Mouse (Mus musculus): ENCODE measurements around the gene Nkapd1.
A peak's percentile ranks its signal among the peaks of the same experiment; 100 is the strongest.
"Not testable (repeated sequence)": the region's sequence is repeated elsewhere in the genome, so short reads cannot be mapped to it uniquely, and the experiment has no call there.

Nkapd1 gene

GRCm38 (mm10) chr9:50616766-50617603 is at the start of gene Nkapd1, which contains the start of gene Pih1d2:
Gene Nkapd1 (minus strand): TSS chr9:50617464.
Gene Pih1d2 (plus strand): TSS chr9:50617321.
- peak; percentile 91 for DNase-seq (ENCODE audit: low spot score)

- DNase-seq (ENCODE audit: low spot score), result no peak
Observed at GRCm38 (mm10) chr9:50666442-50666841, 49.2 kb upstream of the Nkapd1 start.

- DNase-seq (ENCODE audit: low spot score), result no peak
Observed at GRCm38 (mm10) chr9:50664826-50665225, 47.6 kb upstream of the Nkapd1 start.

DNA sequence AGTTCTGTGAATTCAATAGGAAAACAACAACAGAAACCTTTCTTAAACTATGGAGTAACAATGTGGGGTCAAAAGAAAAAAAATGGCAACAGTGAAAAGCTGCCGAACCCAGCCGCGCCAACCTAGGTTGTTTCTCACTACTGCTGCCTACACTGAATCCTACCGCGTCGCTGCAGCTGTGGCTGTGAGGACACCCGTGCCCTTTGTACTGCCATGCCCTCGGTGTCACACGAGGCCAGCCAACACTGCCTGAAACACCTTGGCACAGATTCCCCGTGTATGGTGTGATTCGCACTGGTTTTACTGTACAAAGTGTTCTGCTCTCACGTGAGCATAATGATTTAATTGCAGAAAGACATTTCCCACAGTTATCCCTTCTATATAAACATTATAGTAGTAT is 43.2 kb upstream of the Nkapd1 start:
- peak; percentile 79 for DNase-seq (ENCODE audit: low spot score)

DNA sequence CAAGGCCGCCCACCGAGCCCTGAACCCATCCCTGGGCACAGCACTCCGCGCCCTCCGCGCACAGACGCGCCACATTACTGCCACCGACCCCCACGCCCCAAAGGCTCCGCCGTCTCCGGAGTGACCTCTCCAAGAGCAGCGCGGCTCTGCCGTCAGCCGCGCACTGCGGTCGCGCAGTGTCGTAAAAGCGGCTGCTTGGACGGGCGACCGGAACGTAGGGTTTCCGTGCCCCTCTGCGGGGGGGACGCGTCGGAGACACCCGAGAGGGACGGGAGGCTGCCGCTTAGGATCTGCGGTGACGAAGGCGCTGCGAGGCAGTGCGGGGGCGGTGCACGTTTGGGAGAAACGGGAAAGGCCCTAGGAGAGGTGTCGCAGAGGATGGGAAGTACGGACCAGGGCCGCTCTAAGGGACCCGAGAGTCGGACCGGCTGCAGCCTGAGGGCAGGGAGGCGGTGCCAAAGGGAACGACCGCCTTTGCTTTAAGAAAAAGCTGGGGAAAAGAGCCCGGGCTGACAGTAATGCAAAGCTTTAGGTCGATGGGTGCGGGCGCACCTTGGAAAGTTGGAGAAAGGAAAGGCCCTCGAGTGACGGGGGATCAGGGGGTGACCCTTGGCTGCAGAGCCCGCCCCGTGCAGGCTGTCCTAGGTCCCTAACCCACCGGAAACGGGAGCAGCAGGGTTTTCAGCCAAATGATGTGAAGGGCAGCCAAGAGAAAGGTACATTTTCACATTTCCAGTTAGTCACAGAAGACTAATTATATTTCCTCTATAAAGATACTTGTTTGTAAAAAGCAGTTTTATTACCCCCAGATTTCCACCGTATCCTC is 42.3 kb upstream of the Nkapd1 start, which contains the start of gene Dlat:
Dlat (minus strand) TSS at position 389 of the 826 bp plus-strand sequence.
- DNase-seq (ENCODE audit: low spot score), result peak; percentile 77

- DNase-seq (ENCODE audit: low spot score), result peak; percentile 52
Observed at GRCm38 (mm10) chr9:50658941-50659388, 41.7 kb upstream of the Nkapd1 start.

DNA sequence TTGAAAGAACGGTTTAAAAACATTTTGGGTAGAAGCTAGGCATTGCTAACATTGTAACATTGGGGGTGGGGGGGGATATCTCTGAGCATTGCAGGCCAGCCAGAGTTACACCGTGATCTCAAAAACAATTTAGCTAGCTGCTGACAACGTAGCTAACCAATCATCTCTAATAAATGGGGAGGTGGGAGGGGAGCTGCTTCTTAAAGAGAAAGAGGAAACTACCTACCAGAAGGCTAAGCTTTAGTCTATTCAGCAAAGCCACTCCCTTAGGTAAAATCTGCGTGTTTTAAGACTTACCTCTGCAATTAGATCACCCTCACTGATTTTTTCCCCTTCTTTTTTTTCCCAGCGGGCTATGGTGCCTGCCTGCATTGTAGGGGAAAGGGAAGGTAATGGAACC is 41.1 kb upstream of the Nkapd1 start:
- DNase-seq (ENCODE audit: low spot score), result peak; percentile 42

DNA sequence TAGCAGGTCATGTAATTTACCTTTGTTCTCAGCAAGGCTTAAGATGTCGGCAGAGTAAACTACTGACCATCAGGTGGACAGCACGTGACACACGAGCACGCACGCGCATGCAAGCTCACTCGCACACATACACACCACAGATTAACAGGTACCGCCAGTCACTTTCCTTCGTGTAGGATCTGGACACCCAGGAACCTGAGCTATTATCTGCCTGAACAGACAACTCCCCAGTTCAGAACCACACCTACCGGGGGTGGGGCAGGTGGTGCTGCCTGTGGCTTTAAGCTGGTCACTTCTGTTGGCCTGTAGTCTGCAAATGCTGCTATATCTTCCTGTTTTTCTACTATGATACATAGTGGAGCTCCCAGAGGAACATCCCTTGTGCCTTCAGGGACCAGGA is 33.2 kb upstream of the Nkapd1 start:
- DNase-seq (ENCODE audit: low spot score), result no peak

- no peak for DNase-seq (ENCODE audit: low spot score)
Observed at GRCm38 (mm10) chr9:50646826-50647370, 29.6 kb upstream of the Nkapd1 start.

DNA sequence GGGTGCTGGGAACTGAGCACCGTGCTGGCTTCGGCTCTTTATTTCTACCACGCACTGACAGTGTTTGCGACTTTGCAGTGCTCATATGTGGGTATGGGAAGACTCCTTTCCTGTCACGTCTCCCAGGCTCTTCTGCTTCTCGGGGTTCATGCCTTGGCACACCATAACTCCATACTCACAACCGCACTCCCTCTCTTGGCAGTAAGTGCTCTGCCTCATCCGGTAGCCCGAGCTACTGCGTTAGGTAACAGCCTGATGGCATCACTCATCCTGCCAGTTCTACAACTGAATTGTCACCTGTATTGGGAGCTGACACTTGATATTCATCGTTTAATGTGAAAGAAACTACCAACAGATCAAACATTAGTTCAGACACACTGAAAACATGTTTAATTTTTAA is 17.0 kb upstream of the Nkapd1 start:
- no peak for DNase-seq (ENCODE audit: low spot score)

GRCm38 (mm10) chr9:50633059-50633458 is 15.8 kb upstream of the Nkapd1 start:
- peak; percentile 30 for DNase-seq (ENCODE audit: low spot score)

- no peak for DNase-seq (ENCODE audit: low spot score)
Observed at GRCm38 (mm10) chr9:50632016-50632688, 14.9 kb upstream of the Nkapd1 start.

DNA sequence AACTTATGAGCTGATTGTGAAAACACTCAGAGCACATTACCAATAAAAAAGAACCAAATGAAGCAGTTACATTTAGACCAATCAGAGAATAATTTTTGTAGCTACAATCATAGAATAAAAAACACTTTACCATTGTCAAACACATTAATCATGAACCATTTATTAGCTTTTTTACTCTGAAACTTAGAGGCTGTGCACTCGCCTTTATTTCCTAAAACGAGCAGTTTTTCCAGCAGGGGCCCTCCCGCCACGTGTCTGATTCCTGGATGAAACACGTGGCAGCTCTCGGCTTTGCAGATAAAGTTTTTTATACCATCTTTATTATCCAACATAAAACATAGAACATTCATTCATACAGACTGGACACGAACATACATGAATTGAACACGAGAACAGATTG is 13.6 kb upstream of the Nkapd1 start:
- DNase-seq (ENCODE audit: low spot score), result not testable (repeated sequence)

DNA sequence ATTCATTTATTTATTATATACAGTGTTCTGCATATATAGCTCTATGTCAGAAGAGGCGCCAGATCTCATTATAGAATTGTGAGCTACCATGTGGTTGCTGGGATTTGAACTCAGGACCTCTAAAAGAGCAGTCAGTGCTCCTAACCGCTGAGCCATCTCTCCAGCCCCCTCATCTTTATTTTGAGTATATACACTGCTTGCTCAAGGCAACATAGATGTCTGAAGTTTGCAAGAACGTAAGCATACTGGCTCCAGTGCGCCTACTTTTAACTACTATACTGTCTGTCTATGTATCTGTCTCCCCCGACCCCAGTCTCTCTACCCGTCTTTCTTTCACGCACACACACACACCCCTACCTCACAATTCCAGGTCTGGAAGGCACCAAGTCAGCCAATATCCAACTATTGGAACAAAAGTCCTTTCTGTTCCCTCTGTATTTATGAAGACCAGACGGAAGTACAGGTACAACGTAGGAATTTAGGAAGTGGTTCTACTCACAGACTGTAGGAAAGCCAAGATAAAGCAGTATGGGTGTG is 598 bp upstream of the Nkapd1 start:
- DNase-seq (ENCODE audit: low spot score), result no peak

GRCm38 (mm10) chr9:50616161-50616560 is 1.1 kb downstream of the Nkapd1 start:
- DNase-seq (ENCODE audit: low spot score), result no peak

DNA sequence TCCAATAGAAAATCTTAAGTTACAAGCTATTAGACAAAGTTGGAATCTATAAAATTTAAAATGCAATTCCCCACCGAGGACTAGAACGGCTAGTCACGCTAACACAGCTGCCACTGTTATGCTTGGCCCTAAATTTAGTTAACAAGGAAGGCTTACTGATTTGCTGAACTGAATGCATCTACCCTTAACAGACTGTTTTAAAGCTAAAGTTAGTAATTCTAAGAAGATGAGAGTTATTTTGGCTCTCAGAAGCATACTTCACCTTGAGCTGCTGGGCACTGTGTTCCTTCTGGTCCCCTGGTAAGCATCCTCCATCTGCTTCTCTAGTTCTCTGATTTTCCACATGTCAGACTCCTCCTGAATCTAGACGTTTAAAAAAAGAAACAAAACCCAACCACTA is 5.1 kb downstream of the Nkapd1 start:
- no peak for DNase-seq (ENCODE audit: low spot score)

GRCm38 (mm10) chr9:50604338-50604737 is 12.9 kb downstream of the Nkapd1 start:
- DNase-seq (ENCODE audit: low spot score), result no peak

DNA sequence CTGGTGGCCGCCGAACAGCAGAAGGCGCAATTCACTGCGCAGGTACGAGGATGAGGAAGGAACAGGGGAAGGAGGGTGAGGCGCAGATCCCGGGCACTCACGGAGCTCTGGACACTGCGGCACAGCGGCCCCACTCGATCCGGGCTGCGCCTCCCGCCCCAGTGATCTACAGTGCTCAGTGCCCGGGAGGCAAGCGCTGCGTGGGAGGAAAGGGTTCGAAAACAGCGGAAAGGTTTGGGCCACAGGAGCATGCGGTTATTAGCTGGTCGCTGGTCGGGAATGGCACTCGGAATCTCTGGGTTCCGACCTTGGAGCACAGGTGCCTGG is 13.3 kb downstream of the Nkapd1 start:
- no peak for DNase-seq (ENCODE audit: low spot score)

- DNase-seq (ENCODE audit: low spot score), result peak; percentile 96
Observed at GRCm38 (mm10) chr9:50603189-50603997, 13.9 kb downstream of the Nkapd1 start, which contains the start of the genes Sdhd and Timm8b. Gene Sdhd (minus strand): TSS chr9:50603812. Gene Timm8b (plus strand): TSS chr9:50603910.

DNA sequence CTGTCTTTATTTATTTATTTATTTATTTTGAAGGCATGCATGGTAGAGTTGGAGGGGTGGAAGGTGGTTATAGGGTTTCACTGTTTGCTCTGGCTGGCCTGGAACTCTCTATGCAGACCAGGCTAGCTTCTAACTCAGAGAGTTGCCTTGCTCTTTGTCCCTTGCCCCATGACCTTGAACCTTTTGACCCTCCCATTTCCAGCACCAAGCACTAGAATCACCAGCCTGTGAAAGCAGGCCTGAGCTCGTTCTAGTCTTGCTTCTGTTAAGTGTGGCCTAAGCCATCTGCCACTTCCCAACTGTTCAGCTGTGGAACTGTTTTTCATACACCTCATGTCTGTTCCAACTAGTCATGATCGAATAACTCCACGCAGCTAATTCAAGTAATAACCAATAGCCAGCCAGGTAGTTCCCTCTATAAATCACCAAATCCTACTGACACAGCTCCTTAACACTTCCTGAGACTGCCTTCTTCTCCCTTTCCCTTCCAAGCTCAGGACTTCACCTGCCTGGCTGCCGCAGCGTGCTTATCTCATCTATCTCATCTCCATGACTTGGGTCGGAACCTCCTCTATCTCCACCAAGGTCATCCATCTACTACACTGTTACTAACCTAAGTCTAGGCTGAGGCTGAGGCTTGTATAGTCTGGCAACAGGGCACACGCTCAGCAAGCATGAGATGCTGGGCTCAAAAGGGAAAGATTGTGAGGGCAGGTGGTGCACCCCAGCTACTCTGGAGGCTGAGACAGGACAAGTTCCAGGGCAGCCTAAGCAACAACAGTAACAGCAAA is 15.0 kb downstream of the Nkapd1 start:
- no peak for DNase-seq (ENCODE audit: low spot score)

Data from adipocyte (in vitro differentiated cells).